Mouse (Mus musculus) 3T3-L1 (cell line): Measurements from ENCODE around the gene Samd4.

Source experiments
- DNase-seq: peaks from one replicate; pipeline ENCODE4 v3.0.0-alpha.2; 2015; ENCODE audit warnings: low read depth, low spot score

Samd4 gene

GRCm38 (mm10) chr14:46999321-47000025 lies 116.8 kb downstream of the Samd4 start:
- peak; percentile 70 for DNase-seq

- no peak for DNase-seq
These were observed 117.6 kb downstream of the Samd4 start for GRCm38 (mm10) chr14:47000096-47000736.

DNA sequence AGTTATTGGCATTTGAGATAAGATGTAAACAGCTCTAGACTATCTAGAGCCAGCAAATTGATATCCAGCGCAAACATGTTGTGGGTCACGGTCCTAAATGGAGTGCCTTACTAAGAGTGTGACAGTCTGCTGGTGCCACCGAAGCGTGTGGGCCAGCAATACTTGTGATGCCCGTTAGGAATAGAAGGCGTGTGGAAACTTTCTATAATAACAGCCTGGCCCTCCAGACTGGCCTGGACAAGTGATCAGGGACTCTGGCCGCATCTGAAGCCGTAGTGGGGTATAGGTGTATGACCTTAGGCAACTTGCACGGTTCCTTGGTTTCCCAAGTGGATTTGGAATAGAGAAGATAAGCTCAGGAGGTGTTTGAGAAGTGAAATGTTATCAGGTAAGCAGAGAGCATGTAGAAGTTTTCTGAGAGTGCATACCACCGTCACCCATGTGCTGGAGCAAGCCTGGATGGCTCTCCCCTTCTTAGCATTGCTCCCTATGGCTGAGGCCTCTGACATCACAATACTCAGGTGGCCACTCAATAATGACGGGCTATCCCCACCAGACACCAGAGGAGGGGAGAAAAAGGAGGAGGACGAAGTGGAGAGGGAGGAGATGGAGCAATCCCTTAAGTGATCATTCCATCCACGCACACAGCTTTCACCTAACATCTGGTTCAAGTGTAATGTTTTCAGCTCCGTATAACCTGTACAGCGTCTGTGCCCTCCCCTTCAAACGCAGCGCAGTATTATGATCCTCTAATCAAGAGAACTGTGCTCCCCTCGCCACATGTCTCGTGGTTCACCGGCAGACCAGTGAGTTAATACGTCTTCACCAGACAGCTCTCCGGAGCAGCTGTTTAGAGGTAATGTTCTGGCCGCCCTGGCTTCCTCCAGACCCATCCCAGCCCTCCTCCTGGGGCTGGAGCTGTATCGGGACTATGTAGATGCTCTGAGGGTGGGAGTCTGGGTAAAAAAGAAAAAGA lies 118.4 kb downstream of the Samd4 start:
- DNase-seq = no peak

- peak; percentile 38 for DNase-seq
These were observed 121.5 kb downstream of the Samd4 start for GRCm38 (mm10) chr14:47004161-47004560.

DNA sequence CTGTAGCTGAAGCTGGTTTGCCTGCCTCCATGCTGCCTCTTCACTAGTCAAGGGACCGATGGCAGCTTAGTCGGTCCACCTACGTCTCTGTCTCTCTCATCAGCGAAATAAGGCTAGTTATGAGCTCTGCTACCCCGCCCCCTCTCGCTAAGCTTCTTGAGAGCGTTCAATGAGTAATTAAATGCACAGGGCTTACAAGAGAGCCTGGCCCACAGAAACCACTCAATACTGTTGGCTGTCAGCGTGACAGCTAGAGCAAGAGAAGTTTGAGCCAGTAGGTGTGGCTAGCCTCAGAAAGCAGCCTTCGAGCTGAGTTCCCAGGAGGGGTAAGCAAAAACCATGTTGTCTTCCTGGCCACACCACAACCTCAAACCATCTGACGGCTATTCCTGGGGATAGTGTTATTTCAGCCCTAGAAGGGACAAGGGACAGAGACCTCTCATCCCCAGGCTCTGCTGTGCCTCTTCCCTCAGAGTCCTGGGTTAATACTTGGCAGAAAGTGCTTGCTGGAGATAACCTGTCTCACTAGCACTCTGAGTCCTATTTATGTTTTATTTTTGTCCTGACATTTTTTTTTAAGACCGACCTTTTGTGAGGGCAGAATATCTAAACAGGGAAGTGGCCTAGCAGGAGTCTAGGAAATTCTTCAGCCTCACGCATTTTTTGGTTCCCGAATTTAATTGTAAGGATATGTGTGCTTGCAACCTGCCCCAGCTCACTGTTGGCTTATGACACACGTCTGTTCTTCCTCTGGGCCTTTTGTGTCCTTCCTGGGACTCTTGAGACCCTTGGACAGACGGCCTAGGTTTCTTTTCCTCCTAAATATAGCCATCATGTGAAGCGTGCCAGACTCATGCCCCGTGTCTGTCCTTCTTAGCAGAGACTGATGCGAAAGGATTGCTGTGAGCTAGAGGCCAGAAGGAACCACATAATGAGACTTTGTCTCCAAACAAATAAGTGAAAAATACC lies 128.8 kb downstream of the Samd4 start:
- no peak for DNase-seq

GRCm38 (mm10) chr14:47015618-47016017 lies 133.0 kb downstream of the Samd4 start:
- no peak for DNase-seq

GRCm38 (mm10) chr14:47017658-47018057 lies 135.0 kb downstream of the Samd4 start:
- DNase-seq = no peak

DNA sequence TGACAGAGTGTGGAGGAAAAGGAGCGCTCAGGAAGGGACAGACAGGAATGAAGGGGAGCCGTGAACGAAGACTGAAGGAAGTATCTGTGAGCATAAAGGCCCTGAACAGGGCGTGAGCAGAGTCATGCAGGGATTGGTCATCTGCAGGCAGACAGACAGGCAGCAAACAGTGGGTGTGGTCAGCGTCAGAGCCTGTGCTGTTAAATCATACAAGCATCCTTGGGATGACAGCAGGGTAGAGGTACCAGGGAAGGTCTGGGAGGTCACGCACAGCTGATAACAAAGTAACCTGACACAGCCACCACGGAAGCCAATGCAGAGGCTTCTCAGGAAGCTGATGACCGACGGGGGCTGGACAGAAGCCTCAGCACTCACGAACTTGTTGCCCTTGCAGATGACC lies 138.2 kb downstream of the Samd4 start:
- no peak for DNase-seq

GRCm38 (mm10) chr14:47023529-47023928 lies 140.9 kb downstream of the Samd4 start:
- DNase-seq = peak; percentile 54

DNA sequence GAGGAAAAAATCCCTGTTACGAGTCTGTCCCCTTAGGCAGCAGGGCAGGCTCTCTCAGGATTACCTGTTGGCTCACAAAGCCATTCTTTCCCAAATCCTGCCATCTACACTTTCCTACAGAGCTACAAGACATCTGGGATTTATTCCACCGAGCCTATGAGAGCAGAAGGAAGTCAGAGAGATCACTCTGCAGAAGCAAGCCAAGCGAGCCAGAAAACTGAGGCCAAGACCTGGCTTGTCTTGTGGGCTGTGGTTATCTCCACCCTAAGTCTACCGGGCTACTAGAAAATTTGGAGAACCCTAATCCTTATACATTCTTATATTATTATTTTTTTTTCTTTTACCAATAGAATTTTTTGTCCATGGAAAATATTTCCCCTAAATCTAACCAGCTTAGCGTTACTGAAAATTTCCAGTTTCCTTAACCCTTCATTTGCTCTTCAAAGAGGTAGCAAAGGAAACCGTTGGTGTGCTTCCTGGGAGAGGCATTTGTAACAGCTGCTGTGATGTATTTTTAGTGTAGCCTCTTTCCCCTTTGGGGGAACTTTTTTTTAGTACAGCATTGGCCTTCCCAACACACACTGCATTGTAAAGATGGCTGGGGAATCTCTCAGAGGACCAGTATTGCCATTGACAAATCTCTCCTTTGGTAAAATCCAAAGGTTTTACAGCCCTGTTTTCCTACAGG lies 144.9 kb downstream of the Samd4 start:
- DNase-seq = no peak

DNA sequence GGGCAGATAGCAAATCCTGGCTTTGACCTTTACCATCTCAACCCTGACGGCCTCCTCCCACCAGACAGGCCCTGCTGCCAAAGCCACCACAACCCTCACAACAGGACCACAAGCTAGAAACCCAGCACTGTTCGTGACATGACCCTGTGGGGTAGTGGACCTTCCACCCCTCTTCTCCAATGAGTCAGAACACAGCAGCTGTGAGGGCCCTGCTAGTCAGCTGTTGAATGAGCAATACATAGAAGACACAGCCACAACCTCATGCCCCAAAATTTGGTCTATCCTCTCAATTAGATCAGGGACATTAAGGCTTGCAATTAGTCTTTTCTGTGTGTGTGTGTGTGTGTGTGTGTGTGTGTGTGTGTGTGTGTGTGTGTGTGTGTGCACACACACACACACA lies 148.9 kb downstream of the Samd4 start:
- peak; percentile 34 for DNase-seq

GRCm38 (mm10) chr14:47032140-47032539 lies 149.5 kb downstream of the Samd4 start:
- DNase-seq = no peak

DNA sequence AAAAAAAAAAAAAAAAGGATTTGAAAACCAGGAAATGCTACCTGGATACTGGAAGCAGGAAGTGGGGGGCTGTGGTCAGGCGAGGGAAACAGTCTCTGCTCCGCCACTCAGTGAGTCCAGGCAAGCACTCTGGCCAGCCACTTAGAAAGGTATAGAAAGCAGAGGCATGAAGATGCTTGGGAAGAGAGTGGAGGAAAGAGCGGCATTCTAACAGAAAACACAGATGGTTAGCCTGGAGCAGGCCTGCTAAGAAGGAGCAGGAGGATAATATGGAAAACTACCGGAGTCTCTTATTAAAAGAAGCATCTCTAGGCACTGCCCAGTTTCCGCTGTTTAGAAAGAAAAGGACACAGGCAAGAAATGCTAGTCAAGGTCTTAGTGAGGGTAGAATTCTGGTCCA lies 150.8 kb downstream of the Samd4 start:
- DNase-seq = no peak

DNA sequence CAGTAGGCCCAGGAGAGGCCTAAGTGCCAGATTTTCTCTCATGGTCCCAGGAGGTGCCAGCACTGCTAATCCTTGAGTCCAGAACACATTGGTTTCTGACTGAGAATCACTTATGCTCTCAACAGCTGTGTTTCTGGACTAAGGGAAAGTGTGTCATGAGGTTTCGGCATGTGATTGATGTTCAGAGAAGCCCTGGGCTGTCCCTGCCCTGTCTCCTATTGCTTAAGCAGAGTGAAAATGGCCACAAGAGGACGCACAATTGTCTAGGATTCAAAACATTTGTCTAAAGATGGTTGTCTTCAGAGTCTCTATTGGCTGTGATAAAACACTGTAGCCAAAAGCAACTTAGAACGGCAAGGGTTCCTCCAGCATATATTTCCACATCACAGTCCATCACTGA lies 159.0 kb downstream of the Samd4 start:
- DNase-seq = no peak

GRCm38 (mm10) chr14:47049051-47049450 lies 166.4 kb downstream of the Samd4 start:
- peak; percentile 22 for DNase-seq

- peak; percentile 3 for DNase-seq
These were observed 169.3 kb downstream of the Samd4 start for GRCm38 (mm10) chr14:47051743-47052610.

DNA sequence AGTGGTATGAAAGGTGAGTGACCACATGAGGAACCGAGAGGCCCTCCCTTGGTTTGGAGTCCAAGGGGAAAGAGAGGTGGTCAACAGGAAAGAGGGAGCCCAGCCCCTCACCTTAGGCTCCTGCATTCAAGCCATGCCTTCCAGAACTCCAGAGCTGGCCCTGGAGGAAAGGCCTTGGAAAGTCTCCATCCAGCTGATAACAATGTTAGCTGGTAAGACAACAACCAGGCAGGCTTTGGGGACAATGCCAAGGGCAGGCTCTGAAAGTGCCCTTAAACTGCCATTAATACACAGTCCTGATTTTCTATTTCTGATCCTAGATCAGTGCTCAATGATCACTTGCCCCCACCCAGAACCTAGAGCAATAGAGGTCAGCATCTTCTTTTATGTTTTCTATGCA lies 170.4 kb downstream of the Samd4 start:
- DNase-seq = no peak

- DNase-seq = no peak
These were observed 171.2 kb downstream of the Samd4 start for GRCm38 (mm10) chr14:47053824-47054223.

- DNase-seq = peak; percentile 23
These were observed 176.3 kb downstream of the Samd4 start for GRCm38 (mm10) chr14:47058969-47059368.
